Mouse (Mus musculus) neural tube, embryonic 14.5 days (tissue): Measurements from ENCODE around the gene Ivd. TPM values are rescaled to one million over a fixed set of nuclear protein-coding genes. Genes with fewer than 3 reads are reported as not detected.

Source experiments
- ATAC-seq: fragments of 200-750 bp; cut with Nextera tagmentation; 2 replicates; pipeline ENCODE4 v1.8.0; 2017; ENCODE audit warnings: low read depth, mild to moderate bottlenecking, moderate TSS enrichment, moderate library complexity
- H3K27ac ChIP-seq: fragments of 300-500 bp; sonication (generic); 2 replicates; pipeline ENCODE4 v1.5.1; 2014; ENCODE audit warnings: low read depth, mild to moderate bottlenecking, control low read depth, low read length, moderate library complexity, mixed read lengths
- H3K27me3 ChIP-seq: fragments of 300-500 bp; sonication (generic); 2 replicates; pipeline ENCODE4 v1.6.1; 2014; ENCODE audit warnings: low read length; ENCODE audit not compliant: control insufficient read depth, insufficient read depth
- H3K36me3 ChIP-seq: fragments of 300-500 bp; sonication (generic); 2 replicates; pipeline ENCODE4 v1.6.1; 2014; ENCODE audit warnings: low read length, mixed read lengths; ENCODE audit not compliant: control insufficient read depth, insufficient read depth
- H3K4me1 ChIP-seq: fragments of 300-500 bp; sonication (generic); 2 replicates; pipeline ENCODE4 v1.6.1; 2014; ENCODE audit warnings: low read length; ENCODE audit not compliant: control insufficient read depth, insufficient read depth
- H3K4me2 ChIP-seq: fragments of 300-500 bp; sonication (generic); 2 replicates; pipeline ENCODE4 v1.6.1; 2014; ENCODE audit warnings: mild to moderate bottlenecking, low read depth, low read length, control low read depth
- H3K4me3 ChIP-seq: fragments of 300-500 bp; sonication (generic); 2 replicates; pipeline ENCODE4 v1.5.1; 2014; ENCODE audit warnings: low read depth, low read length, control low read depth, mixed read lengths
- H3K9ac ChIP-seq: fragments of 300-500 bp; sonication (generic); replicated peaks from 2 replicates; pipeline ENCODE4 v1.6.1; 2014; ENCODE audit warnings: low read depth, mild to moderate bottlenecking, control low read depth, low read length, mixed read lengths
- H3K9me3 ChIP-seq: fragments of 300-500 bp; sonication (generic); 2 replicates; pipeline ENCODE4 v1.6.1; 2016; ENCODE audit warnings: low read length; ENCODE audit not compliant: control insufficient read depth
- WGBS: fragments of 180-500 bp; shearing (Covaris S2); extraction: QIAGEN DNeasy Blood & Tissue Kit; methylation state at CpG from one replicate; pipeline ENCODE4 v1.1.7; 2014; 5-methylcytosine and 5-hydroxymethylcytosine counted together
- polyA plus RNA-seq: library from polyadenylated mRNA; unstranded; fragments of >200 nt; fragmentation: Nextera tagmentation; extraction: Ambion mirVana; gene quantifications from 2 replicates; pipeline ENCODE4 v1.2.1, GENCODE M21; 2014

Ivd gene
- polyA plus RNA-seq, 1 experiment from 2014 or later = 37.7 TPM

DNA sequence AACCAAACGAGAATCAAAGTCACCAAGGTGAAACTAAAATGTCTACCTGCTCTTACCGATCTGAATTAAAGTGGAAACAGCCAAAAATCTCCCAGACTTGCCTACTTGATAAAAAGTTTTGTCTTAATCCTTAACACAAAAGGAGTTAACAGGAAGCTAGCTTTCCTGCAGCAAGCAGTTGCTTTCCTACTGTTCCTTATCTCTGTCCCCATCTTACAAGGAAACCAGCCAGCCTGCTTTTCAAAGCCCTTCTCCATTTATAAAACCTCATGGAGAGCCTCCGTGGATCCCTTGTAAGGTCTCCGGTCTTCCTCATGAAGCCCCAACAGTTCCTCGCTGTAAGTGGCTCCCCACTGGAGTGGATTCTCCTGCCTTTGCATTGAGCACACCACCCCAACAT, 23.4 kb upstream of the Ivd start:
- no peak overlapping the region for H3K4me2 ChIP-seq
- no peak overlapping the region for H3K9ac ChIP-seq
- H3K4me1 ChIP-seq = no peaks in the 10 kb centered on the region
- H3K9me3 ChIP-seq = no peaks in the 10 kb centered on the region
- H3K4me3 ChIP-seq = no peak overlapping the region
- no peak for ATAC-seq
- H3K36me3 ChIP-seq = no peaks in the 10 kb centered on the region
- no peak overlapping the region for H3K27ac ChIP-seq
- 56% methylated on average over 5 of the region's 5 CpGs for WGBS
- H3K27me3 ChIP-seq = no peaks in the 10 kb centered on the region

DNA sequence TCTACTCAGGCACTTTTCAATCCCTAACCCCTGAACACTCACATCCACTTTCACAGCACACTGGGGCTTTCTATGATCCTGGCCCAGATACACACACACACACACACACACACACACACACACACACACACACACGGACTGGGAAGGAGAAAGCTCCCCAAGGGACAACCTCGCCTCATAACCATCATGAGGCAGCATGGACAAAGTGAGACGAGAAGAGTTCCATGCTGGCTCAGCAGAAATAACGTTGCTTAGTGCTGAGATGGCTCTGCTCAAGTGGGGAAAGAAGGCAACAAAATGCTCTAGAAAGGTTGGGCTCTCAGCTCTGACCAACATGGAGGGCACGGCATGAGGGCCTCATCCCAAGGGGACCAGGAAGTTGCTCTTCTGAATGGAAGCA, 20.6 kb upstream of the Ivd start:
- 65% methylated on average over 5 of the region's 5 CpGs for WGBS
- Histone ChIP-seq H3K9ac (no peak overlapping the region), H3K36me3 (no peaks in the 10 kb centered on the region), H3K4me3 (no peak overlapping the region), H3K4me2 (no peak overlapping the region), H3K4me1 (no peaks in the 10 kb centered on the region), H3K9me3 (no peaks in the 10 kb centered on the region), H3K27ac (no peak overlapping the region), H3K27me3 (no peaks in the 10 kb centered on the region)
- ATAC-seq = no peak

DNA sequence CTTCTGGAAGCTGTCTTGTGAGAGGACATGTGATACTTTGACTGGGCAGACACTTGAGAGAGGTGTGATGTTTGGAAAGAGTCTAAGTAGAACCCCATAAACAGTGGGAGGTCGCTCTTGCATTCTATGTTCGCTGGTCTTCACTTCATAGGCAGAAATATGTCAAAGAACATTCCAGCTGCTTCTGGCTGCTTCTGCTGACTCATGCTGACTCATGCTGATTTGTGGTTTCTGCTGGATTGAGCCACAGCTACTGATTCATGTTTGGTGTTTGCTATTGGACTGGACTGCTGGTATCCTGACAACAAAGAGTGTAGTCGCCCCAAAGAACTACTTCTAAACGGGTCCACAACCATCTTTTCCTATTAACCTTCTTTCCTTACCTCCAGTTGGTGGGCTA, 20.0 kb upstream of the Ivd start:
- Histone ChIP-seq H3K4me3 (no peak overlapping the region), H3K9me3 (no peaks in the 10 kb centered on the region), H3K27ac (no peak overlapping the region), H3K36me3 (no peaks in the 10 kb centered on the region), H3K9ac (no peak overlapping the region), H3K4me1 (no peaks in the 10 kb centered on the region), H3K27me3 (no peaks in the 10 kb centered on the region), H3K4me2 (no peak overlapping the region)
- WGBS = 87% methylated on average over 4 of the region's 4 CpGs
- ATAC-seq = no peak

DNA sequence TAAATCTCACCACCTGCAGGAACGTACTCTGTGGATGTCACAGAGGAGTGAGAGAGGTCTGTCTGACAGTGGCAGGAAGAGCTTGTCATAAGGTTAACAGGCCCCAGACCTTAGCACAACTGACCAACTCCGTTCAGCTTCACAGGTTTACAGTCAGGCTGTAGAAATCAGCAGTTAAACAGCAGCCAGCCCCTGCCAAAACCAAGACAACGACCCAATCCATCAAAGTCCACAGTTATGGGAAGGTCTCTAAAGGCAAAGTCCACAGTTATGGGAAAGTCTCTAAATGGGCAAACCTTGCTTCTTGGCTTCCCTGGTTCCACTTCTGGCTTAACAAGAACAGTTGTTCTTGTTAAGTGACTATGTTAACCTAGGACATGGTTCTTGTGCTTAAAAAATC, 17.3 kb upstream of the Ivd start:
- Histone ChIP-seq H3K27me3 (no peaks in the 10 kb centered on the region), H3K9me3 (no peaks in the 10 kb centered on the region), H3K4me2 (no peak overlapping the region), H3K9ac (no peak overlapping the region), H3K27ac (no peak overlapping the region), H3K4me3 (no peak overlapping the region), H3K36me3 (no peaks in the 10 kb centered on the region), H3K4me1 (no peaks in the 10 kb centered on the region)
- no peak for ATAC-seq
- WGBS = 80% methylated on average over 3 of the region's 3 CpGs

DNA sequence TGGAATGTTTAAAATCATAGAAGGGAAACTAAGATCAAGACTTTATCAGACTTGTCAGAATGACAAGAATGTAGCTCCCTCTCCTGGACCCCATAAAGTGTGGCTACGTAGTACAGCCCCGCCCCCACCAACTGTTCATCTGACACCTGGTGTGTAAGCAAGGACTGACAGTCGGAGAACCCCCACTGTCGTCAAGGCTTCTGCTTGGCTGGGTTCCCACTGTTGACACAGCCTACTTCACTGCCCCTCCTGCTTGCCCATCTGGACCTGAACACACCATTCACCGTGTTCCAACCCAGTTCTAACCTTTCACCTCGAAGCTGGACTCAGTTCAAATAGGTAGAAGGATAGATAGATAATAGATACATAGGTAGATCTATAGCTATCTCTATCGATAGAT, 15.5 kb upstream of the Ivd start:
- Histone ChIP-seq H3K9ac (no peak overlapping the region), H3K4me2 (no peak overlapping the region), H3K27ac (no peak overlapping the region), H3K36me3 (no peaks in the 10 kb centered on the region), H3K4me3 (no peak overlapping the region), H3K4me1 (no peaks in the 10 kb centered on the region), H3K27me3 (no peaks in the 10 kb centered on the region), H3K9me3 (no peaks in the 10 kb centered on the region)
- ATAC-seq = no peak
- WGBS = 59% methylated on average over 7 of the region's 7 CpGs

DNA sequence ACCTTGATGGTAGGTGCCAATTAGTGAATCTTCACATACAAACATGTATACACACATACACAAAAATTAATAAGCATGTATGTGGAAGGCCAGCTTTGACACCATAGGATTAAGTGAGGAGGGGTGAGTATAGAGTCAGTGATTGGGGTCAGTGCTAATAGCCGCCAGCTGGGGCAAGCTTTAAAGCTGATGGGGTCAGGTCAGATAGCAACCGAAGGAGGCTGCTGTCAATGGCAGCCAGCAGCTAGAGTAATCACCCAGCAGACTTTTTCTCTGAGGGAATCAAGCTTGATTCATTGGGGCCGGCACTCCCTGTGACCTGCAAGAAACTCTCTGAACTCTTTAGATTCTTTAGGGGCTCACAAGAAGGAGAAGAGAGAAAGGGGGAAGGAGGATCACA, 10.0 kb upstream of the Ivd start:
- no peaks in the 10 kb centered on the region for H3K36me3 ChIP-seq
- no peaks in the 10 kb centered on the region for H3K9me3 ChIP-seq
- no peaks in the 10 kb centered on the region for H3K4me1 ChIP-seq
- H3K27ac ChIP-seq = no peak overlapping the region
- H3K27me3 ChIP-seq = no peaks in the 10 kb centered on the region
- H3K9ac ChIP-seq = no peak overlapping the region
- no peak for ATAC-seq
- WGBS = 22% methylated on average over 3 of the region's 3 CpGs
- H3K4me3 ChIP-seq = no peak overlapping the region
- H3K4me2 ChIP-seq = no peak overlapping the region

GRCm38 (mm10) chr2:118862340-118862675, 554 bp downstream of the Ivd start:
- Histone ChIP-seq H3K9me3 (no peaks in the 10 kb centered on the region), H3K27me3 (no peaks in the 10 kb centered on the region), H3K4me3 (peak overlapping the region; percentile 71), H3K36me3 (no peaks in the 10 kb centered on the region), H3K4me1 (peaks cover 7% of the 10 kb centered on the region), H3K9ac (peak overlapping the region; percentile 57), H3K27ac (peak overlapping the region; percentile 73; the same call in 1 of the 2 replicates), H3K4me2 (peak overlapping the region; percentile 81)
- WGBS = 35% methylated on average over 3 of the region's 3 CpGs
- ATAC-seq = no peak

- Histone ChIP-seq H3K27ac (no peak overlapping the region), H3K4me2 (no peak overlapping the region), H3K9ac (no peak overlapping the region), H3K4me1 (no peaks in the 10 kb centered on the region), H3K27me3 (no peaks in the 10 kb centered on the region), H3K36me3 (no peaks in the 10 kb centered on the region; the same call in 1 of the 2 replicates), H3K9me3 (no peaks in the 10 kb centered on the region), H3K4me3 (no peak overlapping the region)
- 95% methylated on average over 3 of the region's 3 CpGs for WGBS
- ATAC-seq = no peak
Measured at GRCm38 (mm10) chr2:118870601-118871000, 8.8 kb downstream of the Ivd start.

DNA sequence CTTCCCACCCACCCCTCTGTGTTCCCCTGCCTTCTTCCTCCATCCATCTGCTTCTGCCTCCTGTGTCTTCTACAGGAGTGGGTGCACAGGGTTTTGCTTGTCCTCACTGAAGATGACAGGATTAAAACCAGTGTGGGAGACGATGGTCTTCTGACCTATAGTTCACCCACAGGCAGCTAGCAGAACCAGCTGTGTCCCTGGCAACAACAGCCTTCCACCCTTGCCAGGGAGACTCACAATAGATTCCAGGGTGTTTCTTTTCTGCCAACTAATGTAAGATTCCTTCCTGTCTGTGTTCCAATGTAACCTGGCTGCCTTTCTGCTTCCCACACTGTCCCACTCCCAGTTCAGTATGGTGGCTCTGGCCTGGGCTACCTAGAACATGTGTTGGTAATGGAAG, 9.3 kb downstream of the Ivd start:
- Histone ChIP-seq H3K9ac (no peak overlapping the region), H3K27ac (no peak overlapping the region), H3K27me3 (no peaks in the 10 kb centered on the region), H3K4me2 (no peak overlapping the region), H3K4me3 (no peak overlapping the region), H3K36me3 (no peaks in the 10 kb centered on the region; the same call in 1 of the 2 replicates), H3K4me1 (no peaks in the 10 kb centered on the region), H3K9me3 (no peaks in the 10 kb centered on the region)
- WGBS = 94% methylated on average over 1 of the region's 1 CpGs
- ATAC-seq = no peak

GRCm38 (mm10) chr2:118873018-118873417, 11.3 kb downstream of the Ivd start:
- 92% methylated on average over 5 of the region's 5 CpGs for WGBS

More at GRCm38 (mm10) chr2:118873018-118873417, 11.3 kb downstream of the Ivd start:
- H3K4me1 ChIP-seq = no peaks in the 10 kb centered on the region
- H3K27me3 ChIP-seq = no peaks in the 10 kb centered on the region
- no peak overlapping the region for H3K9ac ChIP-seq
- no peaks in the 10 kb centered on the region for H3K9me3 ChIP-seq
- H3K4me2 ChIP-seq = no peak overlapping the region
- no peaks in the 10 kb centered on the region; the same call in 1 of the 2 replicates for H3K36me3 ChIP-seq
- H3K4me3 ChIP-seq = no peak overlapping the region
- H3K27ac ChIP-seq = no peak overlapping the region
- ATAC-seq = no peak
